Mouse (Mus musculus) cerebellum, adult 18-20 months (tissue): ENCODE data around the gene Pip4k2b.

ENCODE experiments used
- DNase-seq, 2 experiments: peaks; one replicate each; pipeline ENCODE4 v3.0.0; 2021

Pip4k2b gene

DNA sequence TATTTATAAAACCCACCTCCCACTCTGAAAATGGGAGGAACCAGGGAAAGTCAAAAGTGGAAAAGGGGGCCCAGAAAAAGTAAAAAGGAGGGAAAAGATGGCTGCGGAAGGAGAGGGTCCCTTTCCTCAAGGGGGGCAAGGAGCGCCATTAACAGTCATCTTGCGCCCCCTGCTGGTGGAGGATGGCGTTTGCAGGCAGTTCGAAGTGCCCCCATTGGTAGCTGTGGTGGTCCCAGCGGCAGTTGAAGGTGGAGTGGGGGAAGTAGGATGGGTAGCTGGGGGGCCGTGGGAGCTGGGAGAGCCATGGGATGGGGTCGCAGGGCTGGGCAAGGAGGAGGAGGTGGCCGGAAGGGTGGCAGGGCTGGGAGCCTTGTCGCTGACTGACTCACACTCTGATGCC, 54.6 kb downstream of the Pip4k2b start:
- DNase-seq, result peak; percentile 48 to 71

DNA sequence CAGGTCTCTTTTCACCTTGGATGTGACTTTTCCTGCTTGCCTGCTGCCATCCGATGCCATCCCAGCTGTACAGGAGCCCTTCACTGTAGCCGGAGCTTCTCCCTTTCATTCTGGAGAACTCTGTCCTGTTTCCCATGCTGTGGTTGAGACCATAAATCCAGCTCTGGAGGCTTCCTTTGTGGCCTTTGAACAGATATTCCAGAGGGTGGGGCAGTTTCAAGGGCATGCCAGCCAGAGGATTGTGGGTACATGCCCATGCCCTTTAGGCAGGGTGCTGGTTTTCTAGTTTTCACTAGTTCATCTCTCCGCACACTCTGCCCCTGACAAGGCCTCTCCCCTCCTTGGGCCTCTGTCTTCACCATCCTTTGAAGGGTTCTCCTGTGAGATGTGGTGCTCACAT, 57.4 kb downstream of the Pip4k2b start:
- DNase-seq, result no peak

DNA sequence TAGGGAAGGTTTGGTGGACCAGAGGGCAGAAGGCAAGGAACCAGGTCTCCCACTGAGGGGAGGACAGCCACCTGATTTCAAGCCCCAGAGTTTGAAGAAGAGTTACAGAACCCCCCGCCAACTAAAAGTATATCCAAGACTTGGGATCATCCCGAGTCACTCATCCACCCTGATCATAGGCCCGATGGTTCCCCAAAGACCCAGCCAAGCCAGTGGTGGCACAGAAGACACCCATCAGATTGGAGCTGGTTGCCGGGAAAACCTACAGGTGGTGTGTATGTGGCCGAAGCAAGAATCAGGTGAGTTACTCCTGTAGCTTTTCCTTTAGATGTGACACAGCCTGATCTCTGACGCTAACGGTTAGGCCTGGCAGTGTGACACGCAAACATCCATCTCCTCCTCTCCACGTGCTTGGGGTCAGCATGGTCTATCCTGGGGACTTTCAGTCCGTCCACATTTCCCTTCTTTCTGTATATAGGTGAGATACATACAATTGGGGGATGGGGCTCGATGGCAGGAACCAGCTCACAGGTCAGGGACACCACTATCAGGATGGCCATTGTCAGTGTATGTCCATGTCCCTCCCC, 58.1 kb downstream of the Pip4k2b start:
- no peak for DNase-seq

DNA sequence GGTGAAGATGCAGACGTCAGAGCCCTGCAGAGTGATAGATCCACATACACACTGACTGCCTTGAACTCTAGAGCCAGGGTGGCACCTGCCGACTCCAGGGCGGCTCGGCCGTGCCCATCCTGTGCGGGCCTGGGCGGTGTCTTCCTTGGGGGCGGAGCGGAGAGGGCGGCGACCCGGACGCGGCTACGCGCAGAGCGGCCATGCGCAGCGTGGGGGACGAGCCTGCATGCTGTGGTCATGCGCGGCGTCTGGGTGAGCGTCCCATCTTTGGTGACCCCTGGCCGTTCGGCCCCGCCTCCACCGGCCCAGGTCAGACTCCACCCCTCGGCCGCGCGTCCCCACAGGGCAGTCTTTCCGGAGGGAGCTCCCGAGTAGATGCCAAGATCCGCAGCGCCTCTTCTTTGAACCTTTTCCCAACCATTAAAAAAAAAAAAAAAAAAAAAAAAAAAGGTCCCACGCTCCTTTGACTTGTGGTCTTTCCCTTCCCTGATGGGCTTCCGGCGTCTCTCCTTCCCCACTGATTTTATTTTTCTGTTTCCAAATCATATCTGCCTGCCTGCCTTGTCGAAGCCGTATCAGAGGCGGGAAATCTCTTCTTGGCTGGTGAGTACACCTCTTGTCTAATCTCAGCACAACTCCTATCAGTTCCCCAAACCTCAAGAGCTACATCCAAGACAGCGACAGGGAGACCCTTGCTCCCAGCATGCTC, 58.7 kb downstream of the Pip4k2b start, which contains the start of gene Cisd3:
Gene Cisd3 (plus strand): TSS at position 214 of the 709 bp plus-strand sequence.
- DNase-seq, result peak; percentile 94 to 96

DNA sequence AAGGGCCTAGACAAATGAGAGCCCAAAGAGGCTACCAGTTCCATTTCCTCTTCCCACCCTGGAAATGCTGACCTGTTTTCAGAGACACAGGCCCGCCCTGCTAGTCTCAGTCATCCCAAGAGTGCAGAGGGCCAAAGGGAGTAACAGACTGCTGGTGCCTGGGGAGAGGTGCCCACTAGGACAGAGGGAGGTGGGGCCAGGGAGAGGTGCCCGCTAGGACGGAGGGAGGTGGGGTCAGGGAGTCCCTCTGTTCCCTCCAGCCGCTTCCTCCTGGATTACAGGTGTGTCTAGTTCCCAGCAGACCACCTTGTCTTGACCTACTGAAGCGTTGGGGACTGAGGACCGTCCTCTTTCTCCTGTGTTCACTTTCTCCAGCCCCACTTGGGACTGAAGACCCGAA, 59.7 kb downstream of the Pip4k2b start:
- DNase-seq, result no peak

DNA sequence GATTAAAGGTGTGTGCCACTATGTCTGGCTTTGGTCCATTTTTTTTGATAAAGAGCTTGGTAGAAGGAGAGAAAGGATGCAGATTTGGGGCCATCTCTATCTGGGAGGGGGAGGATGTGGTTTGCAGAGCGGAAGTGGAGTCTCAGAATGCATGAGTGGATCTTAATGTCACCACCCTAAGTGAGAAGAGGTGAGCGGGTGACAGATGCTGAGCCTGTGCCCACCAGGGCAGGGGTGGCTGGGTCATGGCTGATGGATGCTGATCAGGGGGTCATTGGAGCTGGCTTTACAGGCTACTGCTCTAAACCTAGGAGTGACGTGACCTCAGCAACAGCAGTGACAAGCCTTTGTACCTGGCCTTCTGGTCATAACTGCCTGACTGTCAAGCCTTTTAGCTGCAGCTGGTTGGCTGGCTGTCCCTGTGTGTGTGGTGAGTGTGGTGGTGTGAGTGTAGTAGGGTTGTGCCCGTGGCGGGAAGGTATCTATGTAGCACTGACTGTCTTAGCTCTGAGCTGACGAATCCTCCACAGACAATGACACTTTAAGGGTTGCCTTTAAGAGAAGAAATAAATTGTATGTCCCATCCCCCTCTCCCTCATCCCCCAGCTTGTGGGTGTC, 60.3 kb downstream of the Pip4k2b start:
- DNase-seq, result no peak

DNA sequence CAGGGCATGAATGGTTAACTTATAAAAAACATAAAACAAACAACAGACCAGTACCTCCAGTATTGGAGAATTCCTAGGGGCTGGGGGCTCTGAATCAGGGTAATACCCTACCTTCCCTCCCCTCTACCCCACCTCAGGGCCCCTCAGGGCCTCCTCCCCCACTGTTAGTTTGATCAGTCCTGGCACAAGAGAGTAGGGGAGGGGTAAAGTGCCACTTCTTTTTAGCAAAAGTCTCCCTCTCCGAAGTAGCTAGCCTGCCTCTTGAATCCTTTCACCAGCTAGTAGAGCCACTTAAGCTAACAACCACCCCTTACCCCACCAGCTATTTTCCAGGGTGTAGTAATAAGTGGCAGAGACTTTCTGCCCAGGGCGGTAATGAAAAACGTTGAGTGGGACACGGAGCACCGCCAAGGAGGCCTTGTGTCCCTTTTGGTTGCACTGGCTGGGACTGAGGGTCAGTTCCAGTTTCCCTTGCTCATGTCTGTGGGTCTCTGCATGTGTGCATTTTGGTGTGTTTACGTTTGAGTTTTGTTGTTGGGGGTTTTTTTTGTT, 61.9 kb downstream of the Pip4k2b start:
- DNase-seq, result no peak

DNA sequence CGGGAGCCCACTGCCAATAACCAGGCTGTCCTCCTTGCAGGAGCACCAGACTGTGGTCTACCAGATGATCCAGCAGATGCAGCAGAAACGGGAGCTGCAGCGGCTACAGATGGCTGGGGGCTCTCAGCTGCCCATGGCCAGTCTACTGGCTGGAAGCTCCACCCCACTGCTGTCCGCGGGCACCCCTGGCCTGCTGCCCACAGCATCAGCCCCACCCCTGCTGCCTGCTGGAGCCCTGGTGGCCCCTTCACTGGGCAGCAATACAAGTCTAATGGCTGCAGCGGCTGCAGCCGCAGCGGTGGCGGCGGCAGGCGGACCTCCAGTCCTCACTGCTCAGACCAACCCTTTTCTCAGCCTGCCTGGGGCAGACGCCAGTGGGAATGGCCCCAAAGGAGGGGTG, 64.1 kb downstream of the Pip4k2b start:
- no peak for DNase-seq

DNA sequence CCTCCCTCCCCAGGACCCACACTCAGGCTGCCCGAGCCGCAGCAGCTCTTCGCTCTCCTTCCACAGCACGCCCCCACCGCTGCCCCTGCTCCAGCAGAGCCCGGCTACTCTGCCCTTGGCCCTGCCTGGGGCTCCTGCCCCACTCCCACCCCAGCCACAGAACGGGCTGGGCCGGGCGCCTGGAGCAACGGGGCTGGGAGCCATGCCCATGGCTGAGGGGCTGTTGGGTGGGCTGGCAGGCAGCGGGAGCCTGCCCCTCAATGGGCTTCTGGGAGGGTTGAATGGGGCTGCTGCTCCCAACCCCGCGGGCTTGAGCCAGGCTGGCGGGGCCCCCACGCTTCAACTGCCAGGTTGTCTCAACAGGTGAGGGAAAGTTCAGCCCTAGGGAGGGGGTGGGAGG, 66.2 kb downstream of the Pip4k2b start:
- DNase-seq, result no peak

DNA sequence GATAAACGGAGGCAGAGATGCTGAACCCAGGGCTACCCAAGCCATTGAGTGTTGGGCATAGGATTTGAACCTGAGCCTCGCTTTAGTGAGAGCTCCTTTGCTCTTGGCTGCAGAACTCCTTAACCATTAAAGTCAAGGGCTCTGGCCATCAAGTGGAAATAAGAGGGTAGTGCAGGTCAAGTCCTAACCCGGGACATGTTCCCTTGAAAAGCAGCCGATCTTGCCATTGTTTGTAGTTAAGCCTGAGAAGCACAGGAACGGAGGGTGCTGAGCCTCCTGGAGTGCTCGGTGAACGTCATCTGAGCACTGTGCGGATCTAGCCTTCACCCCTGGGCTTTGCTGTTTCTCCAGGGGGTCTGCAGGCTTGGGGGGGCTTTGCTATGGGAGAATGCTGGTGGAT, 66.7 kb downstream of the Pip4k2b start:
- no peak for DNase-seq

DNA sequence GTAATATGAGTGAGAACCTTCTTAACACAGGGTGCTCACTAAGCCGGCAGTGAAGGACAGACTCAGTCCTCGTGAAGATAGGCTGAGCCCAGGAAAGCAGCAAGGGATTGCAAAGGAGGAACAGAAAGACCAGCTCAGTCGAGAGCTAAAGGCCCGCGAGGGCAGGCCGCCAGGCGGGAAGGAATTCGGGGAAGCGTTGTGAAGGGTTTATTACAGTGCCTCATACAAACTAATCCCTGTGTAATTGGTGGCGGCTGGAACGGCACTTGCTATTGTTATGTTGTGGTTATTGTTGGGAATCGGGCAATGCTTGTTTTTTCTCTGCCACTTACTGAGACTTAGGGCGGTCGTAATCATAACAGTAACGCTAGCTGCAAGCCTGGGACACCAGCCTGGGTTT, 67.1 kb downstream of the Pip4k2b start:
- no peak for DNase-seq

DNA sequence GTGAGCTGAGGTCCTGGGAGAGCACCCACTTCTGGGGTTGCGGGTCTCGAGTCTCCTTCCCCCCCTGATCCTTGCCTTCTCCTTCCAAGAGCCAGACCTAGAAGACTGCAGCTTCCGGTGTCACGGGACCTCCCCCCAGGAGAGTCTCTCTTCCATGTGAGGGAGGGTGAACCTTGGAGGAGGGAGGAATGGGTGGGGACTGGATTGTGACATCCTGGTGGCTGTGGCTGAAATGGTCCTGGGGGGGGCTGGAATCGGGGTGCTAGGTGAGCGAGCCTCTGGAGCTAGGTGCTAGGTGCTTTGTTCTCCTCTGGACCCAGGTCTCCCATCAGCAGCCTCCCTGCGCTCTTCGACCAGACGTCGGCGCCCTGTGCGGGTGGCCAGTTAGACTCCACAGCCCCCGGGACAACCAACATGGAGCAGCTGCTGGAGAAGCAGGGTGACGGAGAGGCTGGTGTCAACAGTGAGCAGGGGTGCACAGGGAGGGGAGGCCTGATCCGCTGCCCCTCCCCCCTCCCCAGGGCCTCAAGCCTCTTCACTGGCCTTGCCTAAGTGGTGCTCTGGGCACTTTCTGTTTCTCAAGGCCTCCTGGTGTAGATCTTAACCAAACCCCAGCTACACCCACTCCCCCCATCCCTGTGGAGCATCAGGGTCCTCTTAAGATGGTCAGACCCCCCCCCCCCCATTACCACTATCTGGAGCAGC, 68.3 kb downstream of the Pip4k2b start:
- DNase-seq, result no peak

DNA sequence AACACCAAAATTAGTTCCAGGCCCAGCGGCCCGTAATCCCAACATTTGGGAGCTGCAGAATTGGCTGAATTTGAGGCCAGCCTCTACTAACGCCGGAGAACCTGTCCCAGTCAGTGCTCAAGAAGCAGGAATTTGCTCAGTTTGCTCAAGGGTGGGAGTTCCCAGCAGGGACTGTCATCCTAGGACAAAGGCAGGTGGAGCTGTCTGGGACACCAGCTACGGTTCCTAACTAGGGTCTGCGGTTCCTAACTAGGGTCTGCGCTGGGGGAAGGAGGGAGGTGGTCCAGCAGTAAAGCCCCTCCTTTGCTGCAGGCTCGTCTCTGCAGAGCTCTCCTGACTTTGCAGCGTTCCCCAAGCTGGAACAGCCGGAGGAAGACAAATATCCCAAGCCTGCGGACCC, 71.4 kb downstream of the Pip4k2b start:
- no peak for DNase-seq

DNA sequence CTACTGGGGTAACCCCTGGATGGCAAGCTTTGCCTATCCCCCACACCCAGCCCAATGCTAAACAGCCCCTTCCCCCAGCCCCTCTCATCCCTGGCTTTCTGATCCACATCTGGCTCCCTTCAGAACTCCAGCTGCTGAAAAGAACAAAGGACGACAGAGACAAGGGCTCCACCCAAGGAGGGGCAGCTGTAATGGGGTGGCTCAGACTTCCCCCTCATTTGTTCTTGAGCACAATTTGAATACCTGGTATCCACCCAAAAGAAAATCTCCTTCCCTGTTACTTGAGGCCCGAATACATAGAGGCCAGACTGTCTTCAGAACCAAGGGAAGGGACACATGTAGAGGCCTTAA, 73.4 kb downstream of the Pip4k2b start:
- no peak for DNase-seq

DNA sequence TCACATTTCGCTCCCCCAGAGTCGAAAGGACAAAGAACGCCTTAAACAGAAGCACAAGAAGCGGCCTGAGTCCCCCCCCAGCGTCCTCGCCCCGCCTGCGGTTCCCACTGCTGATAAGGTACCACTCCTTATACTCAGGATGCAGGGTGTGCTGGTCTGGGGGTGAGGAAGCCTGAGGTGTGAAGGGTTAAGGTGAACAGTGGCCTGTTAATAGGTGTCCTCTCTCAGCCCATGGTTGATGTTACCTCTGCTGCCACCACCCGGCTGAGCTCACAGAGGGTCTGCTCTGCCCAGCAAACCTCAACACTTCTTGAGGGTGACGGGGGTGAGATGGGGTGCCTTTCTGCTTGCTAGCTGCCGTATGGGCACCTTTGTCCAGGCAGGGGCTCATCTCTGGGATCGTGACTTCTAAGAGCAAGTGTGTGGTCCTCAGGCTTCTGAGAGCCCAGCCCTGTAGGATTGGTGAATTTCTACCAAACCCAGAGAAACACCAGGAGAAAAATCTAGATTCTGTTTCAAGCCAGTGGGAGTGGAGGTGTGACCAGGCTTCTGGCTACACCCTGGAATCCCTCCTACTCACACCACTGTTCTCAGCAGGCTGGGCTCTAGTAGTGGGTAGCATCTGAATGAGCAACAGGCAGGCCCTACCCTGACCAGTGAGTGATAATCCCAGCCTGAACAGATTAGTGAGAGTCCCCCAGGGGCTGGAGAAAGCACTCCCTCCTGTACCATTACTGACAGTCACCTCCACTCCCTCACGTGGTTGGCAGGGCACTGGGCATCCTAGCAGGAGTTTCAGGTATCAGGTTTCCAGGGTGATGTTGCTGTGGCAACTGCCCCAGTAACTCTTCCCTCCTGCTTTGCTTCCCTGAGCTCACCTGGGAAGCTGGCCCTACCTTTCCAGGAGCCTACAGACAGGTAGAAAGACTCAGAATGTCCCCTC, 74.0 kb downstream of the Pip4k2b start:
- DNase-seq, result peak in 1 of 2 experiments; percentile 10

DNA sequence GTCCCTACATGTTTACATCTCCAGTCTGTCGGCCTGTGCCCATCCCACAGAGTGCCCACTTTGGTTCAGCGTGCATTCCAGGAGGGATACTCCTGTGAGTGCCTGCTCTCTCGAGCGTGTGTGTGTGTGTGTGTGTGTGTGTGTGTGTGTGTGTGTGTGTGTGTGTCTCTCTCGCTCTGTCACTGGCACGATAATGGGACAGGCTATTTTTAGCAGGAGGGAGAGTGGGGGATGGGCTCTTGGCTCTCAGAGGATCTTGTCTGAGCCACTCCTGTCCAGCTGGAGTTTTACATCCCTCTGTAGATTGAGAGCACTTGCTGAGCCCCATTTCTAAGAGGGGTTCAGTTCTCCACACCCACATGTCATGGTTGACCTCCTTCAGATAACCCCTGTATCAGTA, 74.7 kb downstream of the Pip4k2b start:
- DNase-seq, result peak in 1 of 2 experiments; percentile 48

DNA sequence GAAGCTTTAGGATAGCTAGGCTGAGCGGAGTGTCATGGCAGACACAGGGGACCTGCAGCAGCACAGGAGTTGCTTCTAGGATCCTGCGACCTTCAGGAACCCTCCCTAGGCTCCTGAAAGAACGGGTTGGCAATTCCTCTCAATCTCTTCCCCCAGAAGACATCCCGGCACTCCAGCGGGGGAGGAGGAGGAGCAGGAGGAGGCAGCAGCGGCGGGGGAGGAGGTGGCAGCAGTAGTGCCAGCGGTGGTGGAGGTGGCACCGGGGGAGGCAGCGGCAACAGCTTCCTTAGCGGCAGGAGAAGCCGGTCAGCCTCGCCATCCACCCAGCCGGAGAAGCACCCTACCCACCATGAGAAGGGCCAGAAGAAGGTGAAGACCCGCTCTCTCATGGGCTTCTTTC, 75.2 kb downstream of the Pip4k2b start:
- peak in 1 of 2 experiments; percentile 20 for DNase-seq

DNA sequence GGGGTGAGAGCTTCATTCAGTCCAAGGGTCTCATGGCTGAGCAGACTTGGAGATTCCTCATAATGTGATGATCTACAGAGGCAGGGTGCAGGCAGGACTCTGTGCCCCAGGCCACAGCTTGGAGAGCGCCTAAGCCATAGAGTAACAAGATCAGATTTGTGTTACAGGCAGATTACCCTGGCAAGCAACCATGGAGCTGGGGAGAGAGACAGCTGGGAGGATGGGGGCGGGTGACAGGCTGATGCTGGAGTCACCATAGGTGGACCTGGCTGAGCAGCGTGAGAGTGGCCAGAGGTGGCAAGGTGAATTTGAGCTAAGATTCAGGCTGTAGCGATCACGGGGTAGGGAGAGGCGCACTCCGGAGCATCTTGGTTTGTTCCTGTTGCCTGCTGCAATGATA, 76.3 kb downstream of the Pip4k2b start:
- DNase-seq, result peak in 1 of 2 experiments; percentile 28

DNA sequence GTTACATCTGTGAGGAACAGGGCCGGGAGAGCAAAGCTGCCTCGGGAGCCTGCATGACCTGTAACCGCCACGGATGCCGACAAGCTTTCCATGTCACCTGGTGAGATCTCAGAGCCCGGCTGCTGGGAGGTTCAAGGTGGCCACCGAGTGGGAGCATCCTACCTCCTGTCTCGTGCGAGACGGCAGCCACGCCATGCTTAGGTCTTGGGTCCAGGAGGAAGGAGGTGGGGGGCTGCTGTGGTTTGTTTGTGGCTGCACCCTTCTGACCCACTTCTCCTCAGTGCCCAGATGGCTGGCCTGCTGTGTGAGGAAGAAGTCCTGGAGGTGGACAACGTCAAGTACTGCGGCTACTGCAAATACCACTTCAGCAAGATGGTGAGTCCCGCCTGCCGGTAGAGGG, 77.7 kb downstream of the Pip4k2b start:
- peak in 1 of 2 experiments; percentile 21 for DNase-seq

DNA sequence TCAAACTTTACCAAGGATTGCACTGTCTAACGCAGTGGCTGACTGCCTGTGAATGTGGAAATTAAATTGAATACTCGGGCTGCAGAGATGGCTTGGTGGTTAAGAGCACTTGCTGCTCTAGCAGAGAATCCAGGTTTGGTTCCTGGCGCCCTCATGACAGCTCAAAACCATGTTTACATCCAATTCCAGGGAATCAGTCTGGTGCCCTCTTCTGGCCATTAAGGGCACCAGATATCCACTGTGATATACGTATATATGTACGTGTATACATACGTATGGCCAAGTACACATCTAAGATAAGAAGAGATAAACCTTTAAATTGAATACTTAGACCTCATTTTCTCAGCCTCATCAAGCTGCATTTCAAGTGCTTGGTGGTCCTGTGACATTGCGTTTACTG, 78.3 kb downstream of the Pip4k2b start:
- DNase-seq, result no peak

DNA sequence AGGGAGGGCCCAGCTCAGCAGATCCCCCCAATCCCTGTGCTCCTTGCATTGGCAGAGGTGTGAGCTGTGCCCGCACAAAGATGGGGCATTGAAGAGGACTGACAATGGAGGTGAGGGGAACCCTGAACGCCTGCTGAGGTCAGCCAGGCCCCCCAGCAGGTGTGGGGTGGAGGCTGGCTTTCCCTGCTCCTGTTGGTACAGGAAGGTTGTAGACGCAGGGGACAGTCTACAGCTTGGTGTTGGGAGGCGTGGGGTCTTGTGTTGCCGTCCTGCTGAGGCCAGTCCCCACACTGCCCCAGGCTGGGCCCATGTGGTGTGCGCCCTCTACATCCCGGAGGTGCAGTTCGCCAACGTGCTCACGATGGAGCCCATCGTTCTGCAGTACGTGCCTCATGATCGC, 79.1 kb downstream of the Pip4k2b start:
- no peak for DNase-seq
